Mouse (Mus musculus): ENCODE measurements around the gene Ss18l1. TPM values are rescaled to one million over a fixed set of nuclear protein-coding genes. Genes with fewer than 3 reads are reported as not detected.
A peak's percentile ranks its signal among the peaks of the same experiment; 100 is the strongest.

Gene Ss18l1
- total RNA-seq, 2 experiments from 2014 or later: 2.9 to 3.3 TPM

DNA sequence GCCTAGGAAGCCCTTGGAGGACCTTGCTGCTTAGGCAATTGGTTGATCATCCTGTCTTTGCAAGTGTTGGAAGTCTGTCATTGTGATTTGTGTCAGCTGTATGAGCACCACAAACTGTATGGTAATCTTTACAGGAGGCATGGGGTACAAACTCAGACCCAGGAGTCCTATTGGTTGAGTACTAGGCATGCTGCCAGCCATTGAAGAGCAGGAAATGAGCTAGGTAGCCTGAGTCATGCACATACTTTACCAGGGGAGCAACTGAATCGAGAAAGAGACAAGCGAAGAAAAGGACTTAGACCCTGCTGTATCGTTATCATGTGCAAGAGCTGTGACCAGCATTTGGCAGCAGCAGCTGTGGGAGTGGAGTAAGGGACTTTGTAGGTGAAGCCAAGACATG is 9.4 kb upstream of the Ss18l1 start:
- no peak for DNase-seq
- intact Hi-C loops (cut with DNase I): no loop called here

DNA sequence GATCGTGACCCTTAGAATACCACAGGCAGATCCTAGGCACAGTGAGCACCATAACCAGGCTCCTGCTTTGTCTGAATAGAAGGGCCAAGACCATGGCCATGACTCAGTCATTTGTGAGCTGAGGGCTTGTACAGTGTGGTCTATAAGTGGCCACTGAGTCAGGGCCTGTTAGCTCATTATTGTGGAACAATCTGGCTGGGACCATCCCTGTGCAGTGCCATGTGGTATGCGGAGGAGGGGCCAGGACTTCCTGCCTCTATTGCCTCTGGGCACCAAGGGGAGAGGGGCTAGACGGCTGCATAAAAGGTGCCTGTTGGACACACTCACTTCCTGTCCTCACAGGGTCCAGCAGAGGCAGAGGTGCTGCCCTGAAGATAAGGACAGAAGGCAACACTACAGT is 8.4 kb upstream of the Ss18l1 start:
- intact Hi-C loops (cut with DNase I): no loop called here
- no peak for DNase-seq

DNA sequence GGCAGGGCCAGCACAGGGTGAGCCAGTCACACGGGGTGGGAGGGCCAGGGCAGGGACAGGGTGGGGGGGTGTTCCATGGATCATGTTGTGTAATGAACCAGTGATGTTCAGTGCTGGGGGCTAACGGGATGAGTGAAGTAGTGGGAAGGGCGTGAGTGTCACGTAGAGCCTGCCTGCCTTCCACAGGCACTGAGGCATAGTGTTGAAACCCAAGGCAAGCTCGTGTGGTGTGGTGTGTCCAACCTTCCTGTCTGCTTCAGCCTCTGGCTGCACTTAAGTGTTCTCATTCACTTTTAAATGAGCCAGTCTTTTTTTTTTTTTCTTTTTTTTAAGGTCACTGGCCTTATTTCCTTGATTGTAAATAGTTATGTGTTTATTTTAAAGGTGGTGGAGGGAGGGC is 7.6 kb upstream of the Ss18l1 start:
- intact Hi-C loops (cut with DNase I): no loop called here
- DNase-seq: no peak

DNA sequence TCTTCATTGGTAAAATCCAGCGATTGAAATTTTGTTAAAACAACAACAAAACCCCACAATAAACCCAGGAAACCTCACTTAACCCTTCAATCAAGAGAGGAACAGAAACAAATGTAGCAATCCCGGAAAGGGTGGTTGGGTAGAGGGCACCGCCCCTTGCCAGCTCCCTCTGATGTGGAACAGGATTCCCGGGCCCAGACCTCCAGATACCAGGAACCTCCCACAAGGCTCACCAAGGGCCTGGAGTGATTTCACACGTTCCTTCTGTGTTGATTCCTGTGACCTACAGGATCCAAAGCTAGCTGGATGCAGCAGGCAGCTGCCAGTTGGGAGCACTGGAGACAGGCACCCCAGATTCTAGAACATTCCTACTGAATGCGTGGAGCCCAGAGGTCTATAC is 1.9 kb upstream of the Ss18l1 start:
- intact Hi-C loops (cut with DNase I): loop anchor here (2.0 kb wide), 1 partner anchor 14 kb away; no protein-coding TSS in a partner anchor
- DNase-seq: no peak

DNA sequence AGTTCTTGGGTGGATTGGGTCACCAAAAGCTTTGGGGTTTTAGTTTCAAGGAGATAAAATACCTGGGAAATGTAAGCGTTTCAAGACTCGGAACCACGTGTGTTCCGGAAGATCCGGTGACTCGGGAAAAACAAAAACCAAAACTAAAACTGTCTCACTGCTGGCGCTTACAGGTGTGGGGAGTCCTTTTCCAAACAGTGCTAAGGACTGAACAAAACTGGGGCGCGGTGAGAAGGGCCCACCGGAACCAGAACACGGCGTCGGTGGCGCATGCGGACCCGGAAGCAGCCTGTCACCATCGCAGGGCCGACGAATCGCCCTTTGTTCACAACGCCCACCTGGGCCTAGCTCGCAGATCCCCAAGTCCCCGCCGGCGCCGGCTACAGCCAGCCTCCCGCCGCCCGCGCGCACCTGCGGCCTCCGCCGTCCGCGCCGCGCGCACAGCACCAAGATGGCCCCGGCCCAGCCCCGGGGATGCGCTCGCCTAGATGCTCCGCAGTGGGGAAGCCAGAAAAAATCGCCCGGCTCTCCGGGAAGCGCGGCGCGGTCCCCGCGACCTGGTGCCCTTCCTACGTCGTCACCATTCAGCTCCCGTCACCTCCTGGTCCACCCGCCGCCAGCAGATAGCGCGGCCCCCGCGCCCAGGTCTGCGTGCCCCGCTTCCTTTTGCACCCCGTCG is 593 bp upstream of the Ss18l1 start:
- DNase-seq: peak in 1 of 2 experiments; percentile 42

DNA sequence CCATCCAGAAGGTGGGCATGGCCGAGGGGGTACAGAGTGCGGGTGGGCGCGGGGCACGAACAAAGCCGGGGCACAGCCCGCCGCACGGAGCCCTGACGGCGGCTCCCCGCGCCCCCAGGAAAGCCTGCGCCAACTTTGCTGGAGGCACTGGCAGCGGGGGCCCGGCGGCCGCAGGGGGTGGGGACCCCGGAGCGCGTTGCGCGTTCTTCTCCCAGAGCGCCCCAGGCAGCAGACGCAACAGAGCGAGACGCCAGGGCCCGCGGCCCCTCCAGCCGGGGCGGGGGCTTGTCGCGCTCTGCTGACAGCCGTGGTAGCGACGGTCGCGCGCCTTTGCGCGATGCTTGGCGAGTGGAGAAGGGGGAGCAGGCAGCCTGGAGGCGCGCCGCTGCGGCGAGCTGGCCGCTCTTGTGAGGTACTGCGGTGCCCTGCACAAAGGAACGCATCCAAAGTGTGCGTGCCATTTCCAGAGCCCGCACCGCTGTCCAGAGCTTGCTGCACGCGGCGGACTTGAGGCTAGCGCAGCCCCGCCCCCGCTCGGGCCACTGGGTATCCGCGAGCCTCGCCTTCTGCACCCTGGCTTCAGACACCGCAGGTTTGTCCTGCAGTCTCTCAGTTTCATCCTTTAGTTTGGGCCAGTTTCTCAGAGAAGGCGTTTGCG is 678 bp downstream of the Ss18l1 start:
- intact Hi-C loops (cut with DNase I): loop anchor here (2.0 kb wide), 1 partner anchor 66 kb away; the partner anchor contains the start of gene Taf4

More for the DNA sequence above, 593 bp upstream of the Ss18l1 start:
- intact Hi-C loops (cut with DNase I): loop anchor here (2.0 kb wide), 2 partner anchors 15 to 65 kb away; partner anchors contain the start of gene Taf4

DNA sequence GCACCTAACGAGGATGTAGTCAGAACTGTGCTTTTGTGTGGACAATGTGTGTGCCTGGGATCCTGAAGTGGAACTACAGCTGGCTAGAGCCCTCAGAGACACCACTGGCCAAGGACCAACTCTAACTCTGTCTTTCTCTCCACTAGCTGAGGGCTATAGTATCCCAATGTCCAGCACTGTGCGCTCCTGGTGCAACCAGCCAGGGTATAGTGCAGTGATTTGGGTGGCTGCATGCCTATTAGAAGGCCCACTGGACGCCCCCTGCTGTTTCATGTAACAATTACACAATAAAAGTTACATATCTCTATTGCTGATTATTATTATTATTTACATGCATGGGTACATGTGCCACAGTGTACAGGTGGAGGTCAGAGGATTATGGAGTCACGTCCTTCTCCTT is 3.0 kb downstream of the Ss18l1 start:
- intact Hi-C loops (cut with DNase I): no loop called here
- DNase-seq: peak in 1 of 2 experiments; percentile 59

More for the DNA sequence above, 678 bp downstream of the Ss18l1 start:
- DNase-seq: peak; percentile 58 to 75

DNA sequence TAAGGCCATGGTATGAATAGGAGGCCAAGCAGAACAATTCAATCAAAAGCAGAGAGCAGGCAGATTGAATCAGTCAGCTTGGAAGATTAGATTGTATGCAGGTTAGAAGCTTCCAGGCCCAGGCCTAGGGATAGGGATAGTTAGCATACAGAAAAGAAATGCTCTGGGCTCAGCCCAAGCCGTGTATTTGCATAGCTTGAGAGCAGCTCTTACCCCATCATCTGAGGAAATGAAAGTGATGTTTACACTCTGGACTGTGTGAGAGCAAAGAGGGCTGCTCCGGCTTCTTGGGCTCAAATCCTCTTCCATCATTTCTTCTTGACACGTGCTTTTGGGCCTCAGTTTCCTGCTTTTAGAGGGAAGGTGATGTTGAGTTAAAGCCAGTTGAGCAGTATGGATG is 5.3 kb downstream of the Ss18l1 start:
- DNase-seq: no peak
- intact Hi-C loops (cut with DNase I): no loop called here

DNA sequence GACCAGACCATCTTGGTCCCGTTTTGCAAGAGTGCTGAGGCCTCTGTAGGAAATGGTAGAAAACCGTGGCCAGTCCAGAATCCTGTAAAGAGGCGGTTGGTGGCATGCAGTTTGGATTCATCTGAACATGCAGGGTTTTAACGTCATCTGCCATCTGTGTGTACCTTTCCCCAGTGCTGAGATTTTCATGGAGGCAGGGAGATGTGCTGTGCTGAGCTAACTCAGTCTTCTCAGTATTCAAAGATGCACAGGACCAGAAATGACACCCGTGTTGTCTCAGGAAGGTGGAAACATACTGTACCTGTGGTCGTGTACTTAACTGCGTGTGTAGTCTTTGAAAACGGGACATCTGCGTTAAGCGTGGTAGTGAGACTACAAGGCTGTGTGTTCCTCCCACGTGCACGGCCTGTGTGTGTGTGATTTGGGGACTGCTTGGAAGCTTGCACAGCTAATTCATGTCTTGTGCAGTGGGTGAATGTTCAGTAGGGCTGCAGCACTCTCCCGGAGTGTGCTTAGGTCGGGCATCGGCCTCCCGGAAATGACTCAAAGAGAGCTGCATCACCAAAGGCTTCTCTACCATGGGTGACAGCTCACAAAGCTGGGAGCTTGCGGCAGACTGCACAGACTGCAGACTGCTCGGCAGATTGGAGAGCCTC is 5.8 kb downstream of the Ss18l1 start:
- intact Hi-C loops (cut with DNase I): no loop called here
- no peak for DNase-seq

DNA sequence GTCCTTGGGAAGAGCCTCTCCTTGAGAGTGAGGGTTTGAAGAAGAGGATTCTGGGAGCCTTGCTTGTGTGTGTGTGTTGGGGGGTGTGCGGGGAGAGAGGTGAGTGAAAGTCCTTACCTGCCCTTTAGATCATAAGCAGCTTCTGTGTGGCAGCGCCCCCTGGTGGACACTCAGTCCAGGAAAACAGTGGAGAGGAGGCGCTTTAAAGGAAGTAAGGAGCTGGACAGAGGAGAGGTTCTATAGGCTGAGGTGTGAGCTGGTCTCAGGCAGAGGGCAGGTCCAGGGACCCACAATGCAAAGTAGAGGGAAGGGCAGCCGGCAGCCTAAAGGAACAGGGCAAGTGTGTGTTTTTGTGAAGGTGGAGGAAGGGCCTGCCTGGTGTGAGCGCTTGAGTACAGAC is 8.7 kb downstream of the Ss18l1 start:
- DNase-seq: peak; percentile 84 to 89
- intact Hi-C loops (cut with DNase I): loop anchor here (2.0 kb wide), 1 partner anchor 134 kb away; no protein-coding TSS in a partner anchor

DNA sequence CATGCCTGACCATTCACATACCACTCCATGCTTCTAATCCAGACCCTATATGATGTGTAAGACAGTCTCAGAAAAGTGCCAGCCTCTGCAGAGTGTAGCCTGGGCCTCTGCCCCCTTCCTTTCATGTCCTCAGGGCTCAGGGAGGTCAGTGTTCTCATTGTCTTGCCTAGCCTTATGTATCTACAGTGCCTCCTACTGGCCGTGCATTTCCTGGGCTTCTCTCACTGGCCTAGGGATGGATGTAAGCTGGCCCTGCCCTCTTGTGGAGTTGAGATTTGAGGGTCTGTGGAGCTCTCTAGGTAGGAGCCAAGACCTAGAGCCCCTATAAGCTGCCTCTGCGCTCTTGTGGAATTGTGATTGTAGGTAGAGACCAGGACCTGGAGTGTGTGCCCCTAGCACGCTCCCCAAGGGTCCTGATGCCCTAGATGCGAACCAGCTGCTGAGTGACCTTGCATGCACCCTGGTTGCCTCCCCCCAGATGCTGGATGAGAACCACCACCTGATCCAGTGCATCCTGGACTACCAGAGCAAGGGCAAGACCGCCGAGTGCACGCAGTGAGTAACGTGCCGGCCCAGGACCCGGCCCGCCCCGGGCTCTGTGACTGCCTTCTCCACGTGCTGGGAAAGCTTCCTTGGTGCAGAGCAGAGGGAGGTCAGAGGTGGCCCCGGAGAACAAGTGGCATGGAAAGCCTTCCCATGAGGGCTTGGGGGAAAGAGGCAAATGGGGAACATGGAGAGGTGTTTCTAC is 9.9 kb downstream of the Ss18l1 start:
- intact Hi-C loops (cut with DNase I): loop anchor here (2.0 kb wide), 1 partner anchor 135 kb away; no protein-coding TSS in a partner anchor
- DNase-seq: peak in 1 of 2 experiments; percentile 43

DNA sequence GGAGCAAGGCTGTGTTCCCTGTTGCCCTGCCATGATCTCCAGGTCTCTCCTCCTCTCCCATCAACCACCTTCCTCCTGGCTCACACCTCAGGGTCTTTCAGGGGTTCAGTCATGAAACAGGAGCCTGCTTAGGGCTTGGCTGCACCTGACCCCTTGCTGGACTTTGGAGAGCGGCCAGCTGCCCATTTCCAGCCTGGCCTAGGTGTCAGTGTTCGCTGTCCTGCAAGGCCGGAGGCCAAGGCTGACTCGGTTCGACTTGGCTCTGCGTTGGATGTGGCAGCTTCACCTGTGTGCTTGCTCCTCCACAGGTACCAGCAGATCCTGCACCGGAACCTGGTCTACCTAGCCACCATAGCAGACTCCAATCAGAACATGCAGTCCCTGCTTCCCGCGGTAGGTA is 10.7 kb downstream of the Ss18l1 start:
- intact Hi-C loops (cut with DNase I): no loop called here
- no peak for DNase-seq

DNA sequence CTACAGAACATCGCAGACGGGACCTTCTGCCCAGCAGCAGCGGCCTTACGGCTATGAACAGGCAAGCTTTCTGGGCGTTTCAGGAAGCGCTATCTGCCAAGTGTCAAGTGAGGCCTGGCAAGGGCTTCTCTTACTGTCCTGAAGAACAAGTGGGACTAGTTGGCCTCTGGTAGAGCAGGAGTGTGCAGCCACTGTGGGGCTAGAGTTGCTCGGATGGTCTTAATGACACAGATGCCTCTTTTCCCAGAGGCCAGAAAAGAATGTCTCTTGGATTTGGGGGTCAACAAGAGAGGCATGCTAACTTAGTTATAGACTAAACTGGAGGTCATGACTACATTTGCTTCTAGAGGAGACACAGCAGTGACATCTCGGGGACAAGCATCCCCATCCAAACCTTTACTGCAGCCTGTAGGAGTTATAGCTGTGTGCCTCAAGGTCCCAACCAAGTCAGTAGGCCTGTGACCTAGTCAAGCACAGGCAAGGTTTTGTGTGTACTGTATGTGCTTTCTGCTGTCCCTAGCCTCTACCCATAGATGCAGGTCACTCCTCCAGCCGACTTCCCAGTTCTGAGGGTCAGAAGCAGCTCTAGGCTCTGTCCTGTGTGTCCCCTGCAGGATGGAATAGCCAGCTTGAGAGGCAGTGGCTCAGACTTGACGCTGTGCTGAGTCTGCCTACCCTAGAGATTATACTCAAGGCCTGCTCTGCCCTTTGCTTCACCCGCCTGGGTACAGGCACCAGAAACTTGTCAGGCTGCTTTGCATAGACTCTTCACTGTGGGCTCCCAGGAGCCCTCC is 21.2 kb downstream of the Ss18l1 start:
- intact Hi-C loops (cut with DNase I): no loop called here
- DNase-seq: no peak

DNA sequence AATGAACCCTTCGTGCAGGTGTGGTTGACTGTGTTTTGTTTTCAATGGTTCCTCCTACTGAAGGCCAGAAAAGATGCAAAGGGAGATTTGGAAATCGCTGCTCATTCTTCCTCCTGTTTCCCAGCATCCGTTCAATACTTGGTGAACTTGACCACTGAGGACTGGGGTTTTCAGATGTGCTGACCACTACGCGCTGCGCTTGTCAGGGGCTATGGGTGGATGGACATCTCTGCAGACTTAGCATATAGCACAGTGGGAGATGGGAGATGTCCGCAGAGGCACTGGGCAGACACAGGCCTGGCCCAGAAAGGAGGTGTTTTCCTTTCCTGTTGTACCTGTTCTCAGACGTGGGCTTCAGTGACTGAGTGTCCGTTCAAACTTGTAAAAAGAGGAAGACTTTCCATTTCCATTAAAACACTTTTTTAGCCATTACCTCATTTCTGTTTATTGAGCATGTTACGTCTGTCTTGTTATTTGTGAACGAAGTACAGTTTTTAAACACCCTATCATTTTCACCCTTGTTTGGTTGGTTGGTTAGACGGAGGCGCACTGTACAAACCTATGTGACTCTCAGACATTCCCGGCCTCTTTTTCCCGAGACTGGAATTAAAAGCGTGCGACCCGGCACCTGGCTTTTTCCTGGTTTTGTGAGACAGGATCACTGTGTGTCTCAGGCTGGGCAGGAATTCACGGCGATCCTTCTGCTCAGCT is 27.6 kb downstream of the Ss18l1 start:
- DNase-seq: no peak

DNA sequence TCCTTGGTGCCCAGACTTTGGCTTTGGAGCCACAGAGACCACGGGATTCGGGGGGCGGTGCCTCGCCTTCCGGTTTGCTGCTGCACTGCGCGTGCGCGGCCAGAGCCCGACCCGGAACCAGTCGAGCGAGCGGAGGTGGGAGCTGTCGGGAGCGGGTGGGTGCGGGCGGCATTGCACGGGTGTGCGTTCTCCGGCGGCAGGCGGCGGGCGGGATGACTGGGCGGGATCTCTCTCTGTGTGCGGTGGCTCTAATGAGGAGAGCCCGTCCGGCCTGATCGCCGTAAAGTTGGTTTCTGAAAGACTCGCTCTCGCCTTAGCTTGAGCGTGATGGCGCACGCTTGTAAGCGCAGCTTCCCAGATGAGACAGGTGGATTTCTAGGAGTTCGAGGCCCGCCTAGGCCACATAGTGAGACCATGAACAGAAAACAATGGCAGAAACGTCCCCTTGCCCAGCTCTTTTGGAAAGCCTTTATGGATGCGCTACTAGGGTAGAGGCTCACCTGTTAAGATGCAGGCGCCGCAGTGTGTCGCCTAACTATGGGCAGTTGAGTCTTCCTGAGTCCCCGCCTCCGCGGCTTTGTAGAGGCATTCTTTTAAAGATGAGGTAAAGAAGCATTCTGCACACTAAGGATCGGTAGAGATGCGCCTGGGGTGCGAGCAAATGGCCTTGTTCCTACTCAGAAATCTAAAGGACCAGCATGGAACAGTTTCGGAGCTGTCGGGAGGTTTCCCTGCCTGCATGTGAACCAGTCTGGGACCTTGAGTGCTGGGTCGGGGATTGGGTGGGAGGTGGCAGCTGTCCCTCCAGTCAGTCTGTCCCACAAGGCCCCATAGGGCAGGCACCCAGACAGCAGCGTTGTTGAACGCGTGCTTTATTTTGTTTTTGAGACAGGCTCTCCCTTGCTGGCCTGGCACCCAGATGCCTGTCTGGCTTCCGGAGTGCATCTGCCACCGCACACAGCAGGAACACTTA is 28.5 kb downstream of the Ss18l1 start, which contains the start of gene Mtg2:
Gene Mtg2 (plus strand): TSS at position 108 of the 973 bp plus-strand sequence.
- intact Hi-C loops (cut with DNase I): no loop called here
- DNase-seq: peak; percentile 95 to 96

More for the DNA sequence above, 27.6 kb downstream of the Ss18l1 start:
- intact Hi-C loops (cut with DNase I): no loop called here

DNA sequence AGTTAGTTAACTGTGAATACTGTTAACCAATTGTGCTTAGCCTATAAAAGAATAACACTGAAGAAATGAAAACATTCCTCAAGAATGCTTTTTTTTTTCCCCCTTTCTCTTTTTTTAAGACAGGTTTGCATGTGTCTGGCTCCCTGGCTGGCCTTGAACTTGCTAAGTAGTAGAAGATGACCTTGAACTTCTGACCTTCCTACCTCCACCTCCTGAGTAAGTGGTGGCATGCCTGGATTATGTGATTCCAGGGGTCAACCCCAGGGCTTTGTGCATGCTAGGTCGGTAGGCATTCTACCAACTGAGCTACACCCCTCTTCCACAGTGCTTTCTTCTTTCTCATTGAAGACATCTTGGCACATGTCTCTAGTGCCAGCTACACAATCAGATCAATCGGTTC is 29.4 kb downstream of the Ss18l1 start:
- intact Hi-C loops (cut with DNase I): no loop called here
- no peak for DNase-seq

DNA sequence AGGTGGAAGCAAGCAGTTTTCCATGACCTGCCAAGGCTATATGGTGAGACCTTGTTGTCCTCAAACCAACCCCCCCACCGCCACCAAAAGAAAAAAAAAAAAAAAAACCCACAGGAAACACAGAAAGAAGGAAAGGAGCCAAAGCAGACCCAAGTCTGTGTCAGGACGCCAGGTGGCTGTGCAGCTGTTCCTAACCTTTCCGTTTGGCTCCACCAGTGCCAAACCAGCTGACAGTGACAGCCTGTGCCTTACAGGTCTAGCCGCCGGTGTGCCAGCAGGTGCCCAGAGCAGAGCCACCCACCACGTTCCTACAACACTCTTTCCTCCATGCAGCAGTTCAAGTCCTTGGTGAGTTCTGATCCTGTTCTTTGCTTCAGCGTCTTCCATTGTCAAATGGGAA is 30.6 kb downstream of the Ss18l1 start:
- intact Hi-C loops (cut with DNase I): no loop called here
- no peak for DNase-seq

DNA sequence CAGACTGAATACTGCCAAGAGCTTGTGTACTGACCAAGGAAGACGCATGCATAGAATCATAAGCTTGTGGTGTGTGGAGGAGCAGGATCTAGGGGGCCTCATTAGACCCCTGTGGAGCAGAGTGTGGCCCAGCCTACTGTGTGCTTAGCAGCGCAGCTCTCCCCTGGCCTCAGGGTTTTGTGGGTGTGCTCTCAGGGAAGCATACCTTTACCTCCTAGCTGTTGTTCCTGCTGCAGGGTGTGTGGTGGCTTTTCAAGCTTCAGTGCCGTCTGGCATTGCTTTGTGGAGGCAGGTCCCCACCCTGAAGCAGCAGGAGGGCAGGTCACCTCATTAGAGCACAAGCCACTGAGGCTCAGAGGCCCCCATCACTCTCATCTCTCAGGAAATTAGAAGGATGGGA is 35.3 kb downstream of the Ss18l1 start:
- DNase-seq: no peak
- intact Hi-C loops (cut with DNase I): no loop called here
